Mouse (Mus musculus) cerebellum, postnatal 10 days (tissue): ENCODE measurements around the gene Tmx1.

ENCODE experiments used
- DNase-seq, 2 experiments: peaks; one replicate each; pipeline ENCODE4 v3.0.0; 2021; ENCODE audit warnings: mixed read lengths in 2 of 2

The Tmx1 gene

GRCm38 (mm10) chr12:70486716-70487480 is 34.0 kb downstream of the Tmx1 start:
- DNase-seq, result no peak

- DNase-seq, result no peak
Observed at GRCm38 (mm10) chr12:70492441-70492840, 39.5 kb downstream of the Tmx1 start.

- peak; percentile 68 to 80 for DNase-seq
Observed at GRCm38 (mm10) chr12:70494494-70495281, 41.8 kb downstream of the Tmx1 start.

- DNase-seq, result peak; percentile 72 to 81
Observed at GRCm38 (mm10) chr12:70495282-70495922, 42.5 kb downstream of the Tmx1 start.

DNA sequence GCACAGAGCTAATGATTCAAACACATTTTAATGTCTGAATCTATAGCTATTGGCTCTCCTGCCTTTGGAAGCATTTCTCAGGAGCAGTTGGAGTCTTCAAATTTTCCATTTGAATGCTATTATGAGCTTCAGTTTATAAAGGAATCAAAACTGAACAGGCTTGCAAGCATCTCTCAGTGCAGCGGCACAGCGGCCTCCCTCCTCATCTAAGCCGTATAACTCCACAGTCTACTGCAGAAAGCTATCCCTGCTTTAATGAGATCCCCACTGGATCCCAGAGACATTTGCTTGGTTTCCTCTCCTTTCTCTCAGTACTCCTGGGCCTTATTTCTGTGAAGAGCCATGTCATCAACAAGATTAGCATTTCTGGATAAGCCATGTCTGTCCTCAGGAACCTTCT is 45.2 kb downstream of the Tmx1 start:
- DNase-seq, result no peak

GRCm38 (mm10) chr12:70505971-70506370 is 53.1 kb downstream of the Tmx1 start:
- peak; percentile 69 to 80 for DNase-seq

- DNase-seq, result no peak
Observed at GRCm38 (mm10) chr12:70512023-70512422, 59.1 kb downstream of the Tmx1 start.

DNA sequence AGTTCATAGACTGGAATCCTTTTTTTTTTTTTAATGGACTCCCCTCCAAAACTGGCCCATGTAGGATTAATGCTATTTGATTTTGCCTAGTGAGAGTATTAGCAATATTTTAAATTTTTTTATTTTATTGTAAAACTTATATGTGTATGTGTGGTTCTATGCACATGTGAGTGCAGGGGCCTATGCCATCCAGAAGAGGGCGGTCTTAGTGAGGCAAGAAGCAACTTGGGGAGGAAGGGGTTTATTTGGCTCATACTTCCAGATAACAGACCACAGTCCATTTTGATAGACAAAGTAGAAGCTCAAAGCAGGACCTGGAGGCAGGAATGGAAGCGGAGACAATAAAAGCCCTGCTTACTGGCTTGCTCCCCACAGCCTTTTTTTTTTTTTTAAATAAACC is 59.5 kb downstream of the Tmx1 start:
- DNase-seq, result no peak
